Mouse (Mus musculus) testis, adult 2 months (tissue): ENCODE results near the gene Cib1.

Experiments used
- CTCF ChIP-seq: fragments of 200-500 bp; IDR thresholded peaks from 2 replicates; pipeline ENCODE4 v1.5.1; 2012; ENCODE audit warnings: low read depth, mild to moderate bottlenecking, inconsistent platforms, low read length, moderate library complexity; ENCODE audit not compliant: control insufficient read depth, insufficient read depth, insufficient replicate concordance
- POLR2A ChIP-seq: fragments of 200-500 bp; IDR thresholded peaks from 2 replicates; pipeline ENCODE4 v1.6.1; 2012; ENCODE audit warnings: low read depth, mild to moderate bottlenecking, inconsistent platforms, low read length, moderate library complexity; ENCODE audit not compliant: control insufficient read depth

DNA sequence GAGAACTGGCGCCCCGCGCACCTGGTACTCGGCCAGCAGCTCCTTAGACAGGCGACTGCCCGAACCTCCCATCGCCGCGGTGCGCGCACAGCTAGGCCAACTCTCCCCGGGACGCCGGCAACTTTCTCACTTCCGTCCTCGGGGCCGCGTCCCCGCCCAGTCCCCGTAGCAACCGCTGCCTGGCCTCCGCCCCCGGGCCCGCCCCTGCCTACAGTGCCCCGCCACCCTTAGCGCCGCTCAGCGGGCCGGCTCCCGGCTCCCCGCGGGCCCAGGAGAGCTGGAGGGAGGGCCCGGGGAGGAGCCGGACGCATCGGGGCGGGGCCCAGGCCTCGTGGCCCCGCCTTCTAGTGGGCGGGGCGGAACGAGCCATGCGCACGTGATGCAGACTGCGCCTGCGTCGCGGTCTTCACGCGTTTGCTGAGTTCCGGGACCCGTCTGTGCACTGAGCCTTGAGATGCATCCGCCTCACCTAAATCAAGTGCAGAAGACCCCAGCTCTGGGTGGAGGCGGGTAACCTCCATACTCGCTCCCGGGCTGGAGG lies at the start of gene Cib1, which contains the start of gene Gdpgp1:
- TF ChIP-seq POLR2A (no peak; the same call in 1 of the 2 replicates), CTCF (no peak)
